Mouse (Mus musculus) C2C12 (cell line): ENCODE measurements around the gene 1600014C23Rik. TPM values are rescaled to one million over a fixed set of nuclear protein-coding genes. Genes with fewer than 3 reads are reported as not detected.

Source experiments
- H3K27me3 ChIP-seq: one replicate; pipeline ENCODE4 v1.6.1; 2011; ENCODE audit not compliant: control insufficient read depth, insufficient read depth, insufficient read length
- H3K36me3 ChIP-seq: one replicate; pipeline ENCODE4 v1.6.1; 2011; ENCODE audit not compliant: control insufficient read depth, insufficient read depth
- H3K4me3 ChIP-seq: one replicate; pipeline ENCODE4 v1.5.1; 2011; ENCODE audit warnings: mild to moderate bottlenecking, control low read depth; ENCODE audit not compliant: poor library complexity, insufficient read depth, severe bottlenecking
- H3K79me2 ChIP-seq: one replicate; pipeline ENCODE4 v1.6.1; 2011; ENCODE audit not compliant: control insufficient read depth, insufficient read depth
- H3K79me3 ChIP-seq: one replicate; pipeline ENCODE4 v1.6.1; 2011; ENCODE audit warnings: low read depth, control low read depth
- H3ac ChIP-seq: one replicate; pipeline ENCODE3; 2011; ENCODE audit warnings: low read depth; ENCODE audit not compliant: control insufficient read depth, insufficient read length
- CEBPB ChIP-seq: IDR thresholded peaks from one replicate; pipeline ENCODE4 v1.6.1; 2011; ENCODE audit warnings: low read depth, mild to moderate bottlenecking, control low read depth, moderate library complexity
- CTCF ChIP-seq: IDR thresholded peaks from one replicate; pipeline ENCODE4 v1.5.1; 2011; ENCODE audit not compliant: control insufficient read depth, insufficient read depth, insufficient read length
- FOSL1 ChIP-seq: IDR thresholded peaks from one replicate; pipeline ENCODE4 v1.8.0; 2011; ENCODE audit warnings: mild to moderate bottlenecking, low read length; ENCODE audit not compliant: poor library complexity, insufficient read depth, severe bottlenecking
- MAX ChIP-seq: IDR thresholded peaks from one replicate; pipeline ENCODE4 v1.6.1; 2011; ENCODE audit warnings: mild to moderate bottlenecking, control low read depth
- MYOD1 ChIP-seq: IDR thresholded peaks from one replicate; pipeline ENCODE4 v1.6.1; 2011; ENCODE audit warnings: low read depth; ENCODE audit not compliant: control insufficient read depth, insufficient read length
- MYOG ChIP-seq: IDR thresholded peaks from one replicate; pipeline ENCODE4 v1.6.1; 2011; ENCODE audit not compliant: control insufficient read depth, insufficient read length; ENCODE audit errors: extremely low read depth
- USF1 ChIP-seq: IDR thresholded peaks from one replicate; pipeline ENCODE4 v1.6.1; 2011; ENCODE audit warnings: low read depth, mild to moderate bottlenecking, control low read depth, moderate library complexity
- polyA plus RNA-seq: library from polyadenylated mRNA; unstranded; fragments of >200 nt; fragmentation: generic; extraction: Trizol; gene quantifications from one replicate; pipeline ENCODE4 v1.2.1, GENCODE M21; 2012; ENCODE audit warnings: missing spikeins

1600014C23Rik gene
- polyA plus RNA-seq, 1 experiment, result not detected

GRCm38 (mm10) chr17:45749100-45749499 is 15.5 kb upstream of the 1600014C23Rik start:
- no peak overlapping the region for H3K4me3 ChIP-seq
- H3ac ChIP-seq, result no peak overlapping the region
- H3K79me2 ChIP-seq, result no peaks in the 10 kb centered on the region
- TF ChIP-seq MYOD1, result no peak
- peak; percentile 45 for TF ChIP-seq MAX
- TF ChIP-seq MYOG, result no peak
- TF ChIP-seq CEBPB, result no peak
- no peak for TF ChIP-seq CTCF
- peak; percentile 29 for TF ChIP-seq USF1
- TF ChIP-seq FOSL1, result no peak
- peaks cover 5% of the 10 kb centered on the region for H3K36me3 ChIP-seq
- H3K27me3 ChIP-seq, result no peaks in the 10 kb centered on the region
- no peaks in the 10 kb centered on the region for H3K79me3 ChIP-seq

GRCm38 (mm10) chr17:45747858-45748785 is 14.5 kb upstream of the 1600014C23Rik start:
- Histone ChIP-seq H3K36me3 (peaks cover 5% of the 10 kb centered on the region), H3K79me3 (no peaks in the 10 kb centered on the region), H3K79me2 (no peaks in the 10 kb centered on the region), H3K27me3 (no peaks in the 10 kb centered on the region), H3ac (no peak overlapping the region), H3K4me3 (no peak overlapping the region)
- TF ChIP-seq CTCF (peak; percentile 76), CEBPB (no peak)

GRCm38 (mm10) chr17:45747293-45747692 is 13.6 kb upstream of the 1600014C23Rik start:
- Histone ChIP-seq H3K36me3 (peaks cover 5% of the 10 kb centered on the region), H3K79me2 (no peaks in the 10 kb centered on the region), H3ac (no peak overlapping the region), H3K27me3 (no peaks in the 10 kb centered on the region), H3K4me3 (no peak overlapping the region), H3K79me3 (no peaks in the 10 kb centered on the region)
- TF ChIP-seq FOSL1 (no peak), MAX (peak; percentile 50)

- Histone ChIP-seq H3K36me3 (peaks cover 5% of the 10 kb centered on the region), H3ac (peak overlapping the region; percentile 21), H3K4me3 (no peak overlapping the region), H3K79me2 (no peaks in the 10 kb centered on the region), H3K79me3 (no peaks in the 10 kb centered on the region), H3K27me3 (no peaks in the 10 kb centered on the region)
- TF ChIP-seq MYOD1 (peak; percentile 66), USF1 (no peak), CEBPB (peak; percentile 7), MYOG (no peak), MAX (peak; percentile 84), FOSL1 (peak; percentile 37)
Observed at GRCm38 (mm10) chr17:45746755-45747154, 13.1 kb upstream of the 1600014C23Rik start.

- Histone ChIP-seq H3K79me2 (no peaks in the 10 kb centered on the region), H3K4me3 (no peak overlapping the region), H3K36me3 (no peaks in the 10 kb centered on the region), H3ac (no peak overlapping the region), H3K27me3 (no peaks in the 10 kb centered on the region), H3K79me3 (no peaks in the 10 kb centered on the region)
- TF ChIP-seq USF1 (no peak), CTCF (no peak), MYOD1 (peak; percentile 30), CEBPB (no peak), MAX (peak; percentile 42), MYOG (no peak), FOSL1 (peak; percentile 63)
Observed at GRCm38 (mm10) chr17:45745629-45746028, 12.0 kb upstream of the 1600014C23Rik start.

- Histone ChIP-seq H3K79me3 (no peaks in the 10 kb centered on the region), H3K27me3 (no peaks in the 10 kb centered on the region), H3K79me2 (no peaks in the 10 kb centered on the region), H3K36me3 (no peaks in the 10 kb centered on the region), H3ac (no peak overlapping the region), H3K4me3 (no peak overlapping the region)
- TF ChIP-seq FOSL1, result no peak
- TF ChIP-seq USF1, result no peak
Observed at GRCm38 (mm10) chr17:45742371-45743147, 8.9 kb upstream of the 1600014C23Rik start.
